Mouse (Mus musculus) macrophage (primary cell): ENCODE measurements around the gene Mcoln1. TPM values are rescaled to one million over a fixed set of nuclear protein-coding genes. Genes with fewer than 3 reads are reported as not detected.

Source experiments
- H3K27ac ChIP-seq: fragments of 350-480 bp; formaldehyde crosslinking; 2 replicates; pipeline ENCODE4 v1.9.0; 2021
- H3K36me3 ChIP-seq: fragments of 350-480 bp; formaldehyde crosslinking; 2 replicates; pipeline ENCODE4 v1.9.0; 2021; ENCODE audit errors: inconsistent target
- H3K4me3 ChIP-seq: fragments of 350-480 bp; formaldehyde crosslinking; 2 replicates; pipeline ENCODE4 v1.9.0; 2021; ENCODE audit errors: inconsistent target
- H3K79me2 ChIP-seq: fragments of 350-480 bp; formaldehyde crosslinking; 2 replicates; pipeline ENCODE4 v1.9.0; 2021; ENCODE audit errors: inconsistent target
- WGBS: methylation state at CpG from one replicate; pipeline ENCODE4 v1.1.7; 2026; ENCODE audit warnings: inconsistent platforms; ENCODE audit not compliant: missing documents; 5-methylcytosine and 5-hydroxymethylcytosine counted together
- polyA plus RNA-seq: library from polyadenylated mRNA; stranded (reverse); fragments of 250-400 nt; gene quantifications from 3 replicates; pipeline ENCODE4 v1.2.4, GENCODE M21; 2018; ENCODE audit warnings: inconsistent platforms

The Mcoln1 gene
- polyA plus RNA-seq, 1 experiment from 2014 or later = 73.4 TPM

GRCm38 (mm10) chr8:3483546-3483945, 16.7 kb upstream of the Mcoln1 start:
- Histone ChIP-seq H3K27ac (no peak overlapping the region), H3K36me3 (no peaks in the 10 kb centered on the region), H3K79me2 (no peaks in the 10 kb centered on the region), H3K4me3 (no peak overlapping the region)
- 18% methylated on average over 6 of the region's 7 CpGs for WGBS

DNA sequence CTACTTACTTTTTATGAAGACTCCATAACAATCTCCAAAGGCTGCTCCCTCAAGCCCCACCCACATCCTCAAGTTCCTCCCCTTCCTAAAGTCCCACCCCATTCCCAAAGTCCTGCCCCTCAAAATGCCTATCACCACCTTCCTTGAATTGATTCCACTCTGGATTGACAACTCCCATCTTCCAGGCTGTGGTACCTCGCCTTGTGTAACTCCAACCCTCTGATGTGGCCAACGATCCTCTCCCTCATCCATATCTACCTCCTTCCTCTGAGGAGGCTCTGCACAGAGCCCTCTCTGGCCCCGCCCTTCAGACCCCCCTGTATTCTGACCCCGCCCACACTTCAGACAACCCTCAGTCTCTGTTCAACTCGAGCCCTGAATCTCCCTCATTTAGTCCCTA, 15.1 kb upstream of the Mcoln1 start:
- Histone ChIP-seq H3K4me3 (no peak overlapping the region), H3K79me2 (no peaks in the 10 kb centered on the region), H3K27ac (no peak overlapping the region), H3K36me3 (no peaks in the 10 kb centered on the region)
- 46% methylated on average over 5 of the region's 5 CpGs for WGBS

DNA sequence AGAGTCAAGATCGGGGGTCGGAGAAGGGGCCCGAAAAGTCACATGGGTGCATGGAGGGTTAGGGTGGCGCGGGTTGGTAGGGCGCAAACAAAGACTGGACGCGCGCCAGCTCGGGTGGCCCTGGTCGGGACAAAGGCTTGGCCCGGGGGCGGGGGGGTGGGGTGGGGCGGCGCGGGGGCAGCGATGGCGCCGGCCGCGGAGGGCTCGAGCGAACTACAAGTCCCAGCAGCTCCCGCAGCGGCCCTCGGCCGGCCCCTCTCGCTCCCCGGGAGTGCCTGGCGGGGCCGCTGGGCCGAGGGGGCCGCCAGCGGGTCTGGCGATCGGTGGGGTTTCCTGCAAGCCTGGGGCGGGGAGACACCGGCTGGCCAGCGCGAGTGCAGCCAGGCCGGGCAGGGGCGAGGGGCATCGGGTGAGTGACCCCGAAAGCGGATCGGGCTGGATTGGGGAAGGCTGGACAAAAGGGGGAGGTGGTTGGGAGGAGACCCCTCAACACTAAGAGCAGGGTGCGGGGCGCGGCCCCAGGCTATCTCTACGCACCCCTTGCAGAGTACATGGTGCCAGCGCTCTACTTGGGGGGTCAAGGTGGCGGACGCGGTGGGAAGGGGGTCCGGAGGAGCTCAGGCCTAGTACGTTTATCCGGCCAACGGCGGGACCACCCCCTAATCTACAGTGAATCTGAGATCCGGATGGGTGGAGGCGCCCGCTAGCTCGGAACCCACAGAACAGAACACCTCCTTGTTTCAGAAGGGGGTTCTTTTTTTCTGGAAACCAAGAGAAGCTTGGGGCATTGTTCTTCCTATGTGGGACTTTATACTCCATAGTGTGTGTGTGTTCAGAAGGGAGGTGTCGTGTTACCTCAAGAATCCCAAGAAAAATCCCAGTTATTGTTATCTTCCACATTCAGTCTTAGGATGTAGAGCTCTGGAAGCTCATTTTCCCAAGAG, 7.1 kb upstream of the Mcoln1 start, which contains the start of gene Zfp358:
Gene Zfp358, plus strand, starts transcription at position 238 of the 944 bp plus-strand sequence.
- peak within 1 kb of the TSS; percentile 86 for H3K4me3 ChIP-seq
- H3K79me2 ChIP-seq = no peaks in the 10 kb centered on the region
- no peak within 1 kb of the TSS for H3K27ac ChIP-seq
- H3K36me3 ChIP-seq = peaks cover 6% of the 10 kb centered on the region; the same call in 1 of the 2 replicates
- 2% methylated on average over 44 of the region's 64 CpGs for WGBS

DNA sequence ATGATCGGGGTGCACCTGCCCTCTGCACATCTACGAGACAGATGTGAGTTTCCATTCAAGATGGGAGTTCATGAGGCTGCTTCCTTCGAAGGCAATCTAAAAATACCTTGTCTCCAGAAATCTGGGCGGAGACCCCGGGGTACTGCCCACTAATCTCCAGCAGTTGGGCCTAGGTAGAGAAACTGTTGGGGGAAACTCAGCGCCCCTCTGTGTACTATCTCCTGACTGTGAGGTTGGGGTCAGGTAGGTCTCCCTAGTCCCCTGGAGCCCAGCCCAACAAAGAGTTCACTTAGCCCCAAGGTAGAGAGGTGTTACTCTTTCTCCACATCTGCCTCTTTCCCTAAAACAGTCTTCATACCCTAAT, 6.4 kb upstream of the Mcoln1 start:
- WGBS = 42% methylated on average over 6 of the region's 6 CpGs
- Histone ChIP-seq H3K79me2 (no peaks in the 10 kb centered on the region), H3K27ac (no peak overlapping the region), H3K4me3 (peak overlapping the region; percentile 86), H3K36me3 (peaks cover 6% of the 10 kb centered on the region; the same call in 1 of the 2 replicates)

DNA sequence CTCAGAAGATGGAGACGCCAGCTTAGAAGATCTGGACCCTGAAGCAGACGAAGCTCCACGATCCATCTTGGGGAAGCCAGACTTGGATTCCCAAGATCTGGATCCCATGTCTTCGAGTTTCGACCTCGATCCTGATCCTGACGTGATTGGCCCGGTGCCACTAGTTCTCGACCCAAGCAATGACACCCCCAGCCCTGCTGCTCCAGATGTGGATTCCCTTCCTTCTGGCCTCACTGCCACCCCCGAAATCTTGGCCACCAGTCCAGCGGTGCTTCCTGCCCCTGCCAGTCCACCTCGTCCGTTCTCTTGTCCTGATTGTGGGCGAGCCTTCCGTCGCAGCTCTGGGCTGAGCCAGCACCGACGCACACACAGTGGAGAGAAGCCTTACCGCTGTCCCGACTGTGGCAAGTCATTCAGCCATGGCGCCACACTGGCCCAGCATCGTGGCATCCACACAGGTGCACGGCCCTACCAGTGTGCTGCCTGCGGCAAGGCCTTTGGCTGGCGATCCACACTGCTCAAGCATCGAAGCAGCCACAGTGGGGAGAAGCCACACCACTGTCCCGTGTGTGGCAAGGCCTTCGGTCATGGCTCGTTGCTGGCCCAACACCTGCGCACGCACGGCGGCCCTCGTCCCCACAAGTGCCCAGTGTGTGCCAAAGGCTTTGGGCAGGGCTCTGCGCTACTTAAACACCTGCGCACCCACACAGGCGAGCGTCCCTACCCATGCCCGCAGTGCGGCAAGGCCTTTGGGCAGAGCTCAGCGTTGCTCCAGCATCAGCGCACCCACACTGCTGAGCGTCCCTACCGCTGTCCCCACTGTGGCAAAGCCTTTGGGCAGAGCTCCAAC, 4.5 kb upstream of the Mcoln1 start:
- H3K27ac ChIP-seq = no peak overlapping the region
- 97% methylated on average over 36 of the region's 44 CpGs for WGBS
- H3K4me3 ChIP-seq = no peak overlapping the region
- peaks cover 3% of the 10 kb centered on the region for H3K79me2 ChIP-seq
- H3K36me3 ChIP-seq = peaks cover 6% of the 10 kb centered on the region; the same call in 1 of the 2 replicates

- H3K36me3 ChIP-seq = peaks cover 6% of the 10 kb centered on the region; the same call in 1 of the 2 replicates
- 95% methylated on average over 15 of the region's 15 CpGs for whole genome bisulfite sequencing
- no peak overlapping the region for H3K4me3 ChIP-seq
- H3K79me2 ChIP-seq = peaks cover 9% of the 10 kb centered on the region
- no peak overlapping the region for H3K27ac ChIP-seq
Observed at GRCm38 (mm10) chr8:3496428-3496748, 3.9 kb upstream of the Mcoln1 start.

- Histone ChIP-seq H3K79me2 (peaks cover 31% of the 10 kb centered on the region), H3K27ac (no peak overlapping the region), H3K4me3 (no peak overlapping the region), H3K36me3 (peaks cover 6% of the 10 kb centered on the region; the same call in 1 of the 2 replicates)
- 94% methylated on average over 2 of the region's 3 CpGs for WGBS
Observed at GRCm38 (mm10) chr8:3498583-3498982, 1.7 kb upstream of the Mcoln1 start.

GRCm38 (mm10) chr8:3499751-3500150, 506 bp upstream of the Mcoln1 start:
- Histone ChIP-seq H3K79me2 (peaks cover 41% of the 10 kb centered on the region), H3K4me3 (peak overlapping the region; percentile 58), H3K36me3 (peaks cover 6% of the 10 kb centered on the region; the same call in 1 of the 2 replicates), H3K27ac (peak overlapping the region; percentile 71)
- WGBS = 2% methylated on average over 8 of the region's 8 CpGs

GRCm38 (mm10) chr8:3502217-3502616, 2.0 kb downstream of the Mcoln1 start:
- 45% methylated on average over 4 of the region's 4 CpGs for WGBS
- H3K27ac ChIP-seq = no peak overlapping the region
- H3K4me3 ChIP-seq = no peak overlapping the region
- H3K79me2 ChIP-seq = peaks cover 46% of the 10 kb centered on the region
- peaks cover 18% of the 10 kb centered on the region for H3K36me3 ChIP-seq

DNA sequence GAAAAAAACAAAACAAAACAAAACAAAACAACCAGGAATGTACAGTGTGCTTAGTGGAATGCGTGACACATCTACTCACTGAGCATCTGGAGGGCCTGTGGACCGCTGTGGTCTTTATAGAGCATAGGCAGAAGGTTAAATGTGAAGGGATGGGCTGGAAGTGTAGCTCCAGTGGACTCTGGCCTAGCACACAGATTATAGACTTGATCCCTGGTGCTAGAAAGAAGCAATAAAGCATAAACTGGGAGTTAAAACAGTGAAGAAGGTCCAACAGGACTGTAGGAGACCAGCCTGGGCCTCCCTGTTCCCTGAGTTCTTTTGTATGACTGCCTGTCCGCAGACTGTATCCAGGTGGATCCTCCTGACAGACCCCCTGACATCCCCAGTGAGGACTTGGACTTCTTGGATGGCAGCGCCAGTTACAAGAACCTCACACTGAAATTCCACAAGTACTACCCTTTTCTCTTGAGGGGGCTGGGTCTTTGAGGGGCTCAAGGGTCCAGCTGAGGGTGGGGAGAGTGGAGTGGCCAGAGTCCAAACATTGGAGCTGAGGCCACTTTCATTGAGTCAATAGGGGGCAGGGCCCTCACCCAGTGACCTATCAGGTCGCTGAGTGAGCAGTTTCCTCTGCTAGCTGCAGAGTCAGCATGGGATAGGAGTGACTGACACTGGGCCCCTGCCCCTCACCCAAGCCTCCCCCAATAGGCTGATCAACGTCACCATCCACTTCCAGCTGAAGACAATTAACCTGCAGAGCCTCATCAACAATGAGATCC, 7.9 kb downstream of the Mcoln1 start:
- 91% methylated on average over 6 of the region's 6 CpGs for WGBS
- Histone ChIP-seq H3K4me3 (no peak overlapping the region), H3K27ac (no peak overlapping the region), H3K79me2 (peaks cover 20% of the 10 kb centered on the region; the same call in 1 of the 2 replicates), H3K36me3 (peaks cover 74% of the 10 kb centered on the region)

DNA sequence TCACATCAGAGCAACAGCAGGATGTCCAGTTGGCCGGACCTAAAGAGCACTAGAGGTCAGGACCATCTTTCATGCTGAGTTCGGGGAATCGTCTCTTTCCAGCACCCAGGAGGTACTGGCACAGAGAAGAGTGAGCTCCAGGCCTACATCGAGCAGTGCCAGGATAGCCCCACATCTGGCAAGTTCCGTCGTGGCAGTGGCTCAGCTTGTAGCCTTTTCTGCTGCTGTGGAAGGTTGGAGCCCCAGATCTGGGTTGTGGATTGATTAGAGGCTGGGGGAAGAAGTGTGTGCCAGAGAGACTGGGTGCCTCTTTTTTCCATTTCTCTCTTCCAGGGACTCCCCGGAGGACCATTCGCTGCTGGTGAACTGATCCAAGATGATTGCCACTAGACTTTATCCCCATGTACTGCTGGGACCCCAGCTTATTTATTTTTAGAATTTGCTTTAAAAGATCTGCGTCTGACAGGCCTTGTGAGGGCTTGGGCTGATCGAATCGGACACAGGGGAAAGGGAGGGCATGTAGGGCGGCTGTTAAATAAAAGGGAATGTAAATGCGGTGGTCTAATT, 14.5 kb downstream of the Mcoln1 start:
- 48% methylated on average over 13 of the region's 13 CpGs for WGBS
- no peak overlapping the region for H3K27ac ChIP-seq
- H3K36me3 ChIP-seq = peaks cover 41% of the 10 kb centered on the region
- H3K4me3 ChIP-seq = peak overlapping the region; percentile 89
- no peaks in the 10 kb centered on the region for H3K79me2 ChIP-seq

DNA sequence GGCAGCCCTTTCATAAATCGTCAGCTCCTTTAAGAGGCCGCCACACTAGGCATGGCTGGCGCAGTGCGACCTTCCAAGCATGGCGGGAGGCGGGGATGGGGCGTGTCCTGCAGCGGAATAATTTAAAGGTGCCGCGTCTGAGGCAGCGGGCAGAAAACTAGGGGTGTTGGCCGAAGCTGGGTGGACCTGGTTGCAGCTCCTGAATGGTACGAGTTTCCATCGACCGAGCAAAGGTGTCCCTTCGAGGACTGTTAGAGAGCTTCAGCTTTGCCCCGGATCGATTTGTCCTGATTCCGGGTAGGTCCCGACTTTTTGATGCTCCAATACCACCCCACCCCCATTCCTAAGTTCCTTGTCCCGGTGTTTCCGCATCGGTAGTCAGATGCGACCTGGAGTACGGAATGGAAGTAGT, 15.0 kb downstream of the Mcoln1 start, which contains the start of gene Pnpla6:
Gene Pnpla6, plus strand, starts transcription at position 125 of the 412 bp plus-strand sequence.
- Histone ChIP-seq H3K27ac (peak within 1 kb of the TSS; percentile 42), H3K36me3 (peaks cover 39% of the 10 kb centered on the region), H3K4me3 (peak within 1 kb of the TSS; percentile 89), H3K79me2 (no peaks in the 10 kb centered on the region)
- 1% methylated on average over 25 of the region's 25 CpGs for WGBS

DNA sequence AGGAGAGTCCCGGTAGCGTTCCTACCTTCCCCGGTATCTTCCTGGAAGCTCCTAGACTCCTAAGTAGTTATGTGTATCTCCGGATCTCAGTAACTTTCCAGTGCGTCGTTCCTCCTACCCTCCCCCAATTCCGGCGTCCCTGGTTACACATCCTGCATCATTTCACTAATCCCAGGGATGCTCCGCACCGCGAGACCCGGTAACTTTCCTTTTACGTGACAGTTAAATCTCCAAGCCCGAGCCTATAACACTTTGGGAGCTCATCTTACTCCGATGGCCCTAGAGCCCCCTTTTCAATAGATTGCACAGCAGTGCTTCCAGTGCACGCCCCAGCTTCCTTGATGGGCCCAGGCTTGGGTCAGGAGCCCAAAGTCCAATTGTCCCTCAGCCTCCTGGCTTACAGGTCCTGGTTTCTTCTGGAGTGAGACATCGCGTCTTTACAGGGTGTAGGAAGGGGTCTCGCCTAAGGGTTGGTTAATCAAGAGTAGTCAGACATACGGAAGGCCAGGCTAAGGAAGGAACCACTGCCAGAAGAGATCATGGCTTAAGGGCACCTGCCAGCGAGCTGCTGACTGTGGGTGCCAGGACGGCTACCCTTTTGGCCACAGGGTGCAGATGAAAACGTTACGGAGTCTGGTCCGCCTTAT, 15.6 kb downstream of the Mcoln1 start:
- peak overlapping the region; percentile 89 for H3K4me3 ChIP-seq
- peaks cover 33% of the 10 kb centered on the region for H3K36me3 ChIP-seq
- WGBS = under 1% methylated on average over 25 of the region's 25 CpGs
- H3K27ac ChIP-seq = peak overlapping the region; percentile 42
- no peaks in the 10 kb centered on the region for H3K79me2 ChIP-seq
